Mouse (Mus musculus) CD4-positive helper T cell, adult 2 months (primary cell): ENCODE results near the gene Ate1.
"Not testable (repeated sequence)": the region's sequence is repeated elsewhere in the genome, so short reads cannot be mapped to it uniquely, and the experiment has no call there.

Experiments
- DNase-seq: peaks from one replicate; pipeline ENCODE4 v3.0.0-alpha.2; 2012; ENCODE audit warnings: low read depth, missing footprints, low spot score

The Ate1 gene

DNA sequence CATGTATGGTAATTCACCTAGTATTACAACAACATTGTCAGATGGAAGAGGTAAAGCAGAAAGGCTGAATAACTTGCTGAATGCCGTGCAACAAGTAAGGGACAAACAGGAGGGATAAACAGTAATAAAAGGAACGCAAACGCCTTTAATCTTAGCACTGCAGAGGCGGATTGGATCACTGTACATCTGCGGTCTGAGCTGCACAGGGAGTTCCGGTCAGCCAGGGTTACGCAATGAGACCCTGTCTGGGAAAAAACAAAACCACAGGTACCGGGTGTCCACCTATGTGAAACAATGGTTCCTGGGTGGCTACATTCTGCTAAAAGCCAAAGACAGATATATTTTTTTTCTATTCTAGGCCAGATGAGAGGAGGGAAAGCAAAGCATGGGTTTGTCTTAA lies 3.3 kb upstream of the Ate1 start:
- DNase-seq: no peak

DNA sequence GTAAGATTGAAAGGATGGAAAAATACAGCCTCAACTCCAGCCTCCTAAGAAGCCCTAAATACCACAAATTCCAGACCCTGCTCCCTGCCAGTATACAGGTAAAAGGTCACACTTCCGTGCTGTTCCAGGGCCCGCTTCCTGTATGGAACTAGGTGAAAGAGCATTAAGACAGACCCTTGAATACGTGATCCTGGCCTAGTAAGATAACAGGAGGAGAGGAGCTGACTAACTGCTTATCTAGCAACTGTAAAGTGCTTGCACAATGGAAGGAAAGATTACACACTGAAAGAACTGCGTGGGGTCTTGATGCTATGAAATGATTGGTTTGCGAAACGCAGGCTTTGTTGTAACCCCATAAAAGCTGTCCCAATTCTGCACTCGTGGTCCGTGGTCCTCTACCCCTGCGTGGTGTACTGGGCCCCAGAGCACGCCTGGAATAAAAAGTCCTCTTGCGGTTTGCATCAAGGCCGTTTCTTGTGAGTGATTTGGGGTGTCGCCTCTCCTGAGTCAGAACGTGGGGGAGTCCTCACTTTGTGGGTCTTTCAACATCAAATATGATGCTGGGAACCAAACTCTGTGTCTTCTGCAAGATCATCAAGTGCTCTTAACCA lies 748 bp upstream of the Ate1 start:
- DNase-seq: no peak

- DNase-seq: peak; percentile 96
Measured at GRCm38 (mm10) chr7:130519096-130520048, 797 bp downstream of the Ate1 start.

DNA sequence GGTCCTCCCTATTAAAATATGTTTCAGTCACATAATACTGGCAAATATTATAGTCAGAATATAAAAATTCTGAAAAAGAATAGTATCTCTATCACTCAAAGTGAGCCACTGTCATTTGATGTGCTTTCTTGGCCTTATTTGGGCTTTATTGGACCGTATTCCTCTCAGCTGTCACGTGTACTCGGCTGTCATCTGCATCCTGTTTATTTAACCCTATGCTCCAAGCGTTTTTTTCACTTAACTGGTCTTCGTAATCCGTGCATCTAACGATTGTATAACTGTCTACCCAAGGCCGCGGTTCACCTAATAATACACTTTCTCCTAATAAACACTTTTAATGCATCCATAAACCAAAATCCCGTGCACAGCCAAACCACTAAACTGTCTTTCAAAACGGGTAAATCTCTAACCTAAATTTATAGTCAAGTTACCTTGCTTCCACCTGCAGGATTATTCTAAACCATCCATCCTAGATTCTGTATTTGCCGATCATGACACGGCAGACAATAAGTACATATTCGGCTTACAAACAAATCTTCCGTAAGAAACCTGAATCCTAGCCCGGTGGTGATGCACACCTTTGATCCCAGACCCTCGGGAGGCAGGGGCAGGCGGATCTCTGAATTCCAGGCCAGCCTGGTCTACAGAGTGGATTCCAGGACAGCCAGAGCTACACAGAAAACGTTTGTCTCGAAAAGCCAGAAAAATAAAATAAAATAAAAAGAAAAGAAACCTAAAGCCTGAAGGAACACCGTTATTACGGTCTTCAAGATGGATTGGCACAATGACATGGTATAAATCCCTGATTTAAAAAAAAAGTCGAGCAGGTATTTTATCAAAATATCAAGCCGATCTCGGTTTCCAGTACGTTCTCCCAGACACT lies 1.7 kb downstream of the Ate1 start:
- peak; percentile 23 for DNase-seq

DNA sequence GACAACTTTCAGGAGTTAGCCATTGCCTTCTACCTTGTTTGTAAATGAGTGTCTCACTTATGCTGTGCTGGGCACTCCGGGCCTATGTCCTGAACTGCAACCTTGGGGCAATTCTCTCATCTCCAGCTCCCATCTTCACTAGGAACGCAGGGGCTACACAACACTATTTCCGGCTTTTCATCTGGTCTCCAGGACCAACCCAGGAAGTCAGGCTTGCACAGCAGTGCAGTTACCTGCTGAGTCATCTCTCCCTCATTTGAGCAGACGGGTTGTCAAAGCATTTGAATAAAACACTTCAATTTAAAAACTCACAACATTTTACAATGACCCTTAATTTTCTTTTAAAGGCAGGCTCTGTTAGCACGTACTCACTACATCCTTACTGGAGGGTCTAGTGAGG lies 9.9 kb downstream of the Ate1 start:
- DNase-seq: no peak

- DNase-seq: no peak
Measured at GRCm38 (mm10) chr7:130503006-130503405, 17.2 kb downstream of the Ate1 start.

- DNase-seq: no peak
Measured at GRCm38 (mm10) chr7:130501499-130501898, 18.7 kb downstream of the Ate1 start.

DNA sequence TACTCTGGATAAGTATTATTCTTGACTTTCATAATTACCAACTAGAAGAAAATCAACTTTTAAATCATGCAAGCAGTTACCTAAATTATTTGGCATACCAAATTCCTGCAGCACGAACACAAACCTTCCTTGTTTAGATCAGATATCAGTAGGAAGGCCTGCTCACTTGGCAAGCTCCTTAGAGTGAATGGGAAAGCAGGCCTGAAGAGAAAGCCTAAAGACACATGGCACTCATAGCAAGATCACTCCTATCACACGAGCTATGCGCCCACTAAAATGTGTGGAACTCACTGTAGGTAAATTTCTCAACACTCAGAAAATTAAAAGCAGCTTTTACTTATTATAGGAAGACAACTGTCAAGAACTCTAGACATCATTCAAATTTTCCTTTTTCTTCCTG lies 26.8 kb downstream of the Ate1 start:
- no peak for DNase-seq

- DNase-seq: no peak
Measured at GRCm38 (mm10) chr7:130492026-130492425, 28.1 kb downstream of the Ate1 start.

- not testable (repeated sequence) for DNase-seq
Measured at GRCm38 (mm10) chr7:130479003-130479402, 41.2 kb downstream of the Ate1 start.

- DNase-seq: peak; percentile 30
Measured at GRCm38 (mm10) chr7:130475970-130476369, 44.2 kb downstream of the Ate1 start.

DNA sequence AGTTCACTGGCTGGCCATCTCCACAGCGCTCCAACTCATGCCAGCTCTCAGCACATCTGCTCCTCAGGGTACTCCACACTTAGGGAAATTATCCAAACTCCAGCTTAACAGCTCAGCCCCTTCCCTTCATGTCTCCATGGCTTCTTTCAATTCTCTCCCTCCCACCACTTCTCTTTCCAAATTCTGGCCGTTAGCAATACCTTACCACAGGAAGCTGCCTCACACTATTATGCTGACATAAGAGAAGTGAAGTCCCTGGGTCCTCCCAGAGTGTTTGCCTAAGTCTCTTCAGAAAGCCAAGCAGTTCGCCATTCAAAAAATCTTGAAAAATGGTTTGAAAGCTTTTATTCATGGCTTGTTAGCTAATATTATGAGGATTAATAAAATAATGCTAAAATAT lies 46.3 kb downstream of the Ate1 start:
- no peak for DNase-seq

- DNase-seq: no peak
Measured at GRCm38 (mm10) chr7:130472683-130473082, 47.5 kb downstream of the Ate1 start.

DNA sequence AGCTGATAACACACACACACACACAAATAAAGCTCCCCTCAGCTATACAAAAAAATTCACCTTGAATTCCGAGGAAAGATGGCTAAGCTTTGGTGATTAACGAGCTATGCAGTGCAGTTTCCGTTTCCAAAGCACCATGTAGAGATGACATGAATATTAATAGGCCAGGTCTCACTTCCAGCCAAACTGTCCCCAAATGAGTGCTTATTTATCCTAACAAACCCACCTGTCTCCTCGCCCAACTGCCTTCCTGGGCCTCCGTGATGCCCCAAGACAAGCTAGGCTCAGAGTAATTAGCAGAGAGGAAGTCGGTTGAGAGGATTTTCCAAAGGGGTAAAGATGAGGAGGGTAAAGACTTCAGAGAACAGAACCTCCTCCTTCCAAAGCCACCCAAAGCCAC lies 49.1 kb downstream of the Ate1 start:
- DNase-seq: no peak

DNA sequence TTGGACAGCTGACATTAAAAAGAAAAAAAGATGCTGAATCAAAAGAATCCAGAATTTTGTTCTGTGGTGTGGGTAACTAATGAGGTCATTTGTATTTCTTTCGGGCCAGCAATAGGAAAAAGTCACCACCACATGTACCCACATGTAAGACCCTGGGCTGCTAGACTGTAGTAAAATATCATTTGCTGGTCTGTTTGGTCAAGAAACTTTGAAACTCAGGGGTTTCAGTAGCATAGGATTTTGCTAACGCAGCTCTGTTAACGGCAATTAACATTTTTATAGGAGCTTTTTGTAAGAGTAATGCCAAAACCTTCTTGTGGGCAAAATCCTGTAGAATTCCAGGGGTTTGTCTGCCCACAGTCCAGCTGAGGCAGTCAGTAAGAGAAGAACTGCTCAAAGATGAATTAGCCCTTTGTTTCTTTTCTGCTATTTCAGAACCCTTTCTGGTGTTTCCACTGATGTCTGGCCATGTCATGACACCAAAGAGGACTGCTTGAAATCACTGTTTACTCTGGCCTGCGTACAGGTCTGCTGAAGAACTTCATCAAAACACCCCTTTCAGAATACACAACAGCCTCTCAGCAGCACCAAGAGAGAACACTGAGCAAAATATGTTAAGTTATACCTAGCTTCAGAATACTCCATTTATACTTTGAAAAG lies 64.5 kb downstream of the Ate1 start:
- DNase-seq: no peak

GRCm38 (mm10) chr7:130454226-130454625 lies 65.9 kb downstream of the Ate1 start:
- no peak for DNase-seq

DNA sequence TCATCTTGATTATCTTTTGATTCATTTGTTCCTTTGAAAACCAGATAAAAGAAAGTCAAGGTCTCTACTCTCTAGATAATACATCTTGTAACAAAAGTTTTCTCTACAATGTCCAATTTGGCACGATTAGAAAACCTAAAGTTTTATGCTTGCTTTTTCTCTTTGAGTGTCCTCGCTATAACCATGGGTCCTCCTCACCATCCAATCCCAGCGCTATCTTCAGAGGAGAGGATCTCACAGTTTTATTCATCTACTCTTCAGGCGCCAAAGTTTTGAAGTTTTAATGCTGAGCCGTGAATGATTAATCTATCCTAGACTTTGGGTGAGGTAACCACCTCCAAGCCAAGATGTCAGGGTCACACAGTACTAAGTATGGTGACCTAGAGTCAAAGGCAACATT lies 84.4 kb downstream of the Ate1 start:
- no peak for DNase-seq

DNA sequence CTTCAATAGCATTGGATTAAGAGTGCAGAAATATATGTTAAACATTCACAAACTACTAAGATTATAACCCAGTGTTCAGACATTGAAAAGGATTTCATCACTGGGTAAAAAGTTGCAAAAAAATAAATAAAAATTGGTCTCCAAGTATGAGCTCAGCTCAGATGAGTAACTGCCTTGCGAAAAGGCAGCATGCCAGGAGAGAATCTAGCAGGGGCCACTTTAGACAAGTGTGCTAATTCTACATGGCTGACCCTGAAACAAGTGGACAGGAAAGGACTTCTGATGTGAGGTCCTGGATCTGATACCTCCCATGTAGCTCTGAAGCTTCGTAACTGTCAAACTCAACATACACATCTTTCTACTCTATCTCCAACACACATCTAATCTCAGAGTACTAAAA lies 88.0 kb downstream of the Ate1 start:
- no peak for DNase-seq

GRCm38 (mm10) chr7:130426586-130426985 lies 93.6 kb downstream of the Ate1 start:
- no peak for DNase-seq

GRCm38 (mm10) chr7:130425991-130426390 lies 94.2 kb downstream of the Ate1 start:
- DNase-seq: no peak

DNA sequence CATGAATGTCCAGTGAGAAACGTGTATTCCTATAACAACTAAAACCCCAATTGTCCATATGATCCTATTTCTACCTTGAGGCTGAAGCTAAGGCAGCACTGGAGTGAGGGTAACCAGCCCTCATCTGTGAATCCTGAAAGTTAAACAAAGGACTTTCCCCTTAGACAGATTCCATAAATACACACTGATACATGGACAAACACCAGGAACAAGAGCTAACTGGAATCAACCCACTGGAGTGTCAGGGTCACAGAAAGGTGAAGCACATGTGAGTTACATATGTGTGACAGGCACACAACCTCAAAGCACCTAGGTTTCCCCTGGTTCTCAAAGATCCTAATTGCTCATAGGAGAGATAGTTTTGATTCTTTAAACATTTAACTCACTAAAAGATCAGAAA lies 100.2 kb downstream of the Ate1 start:
- DNase-seq: no peak

DNA sequence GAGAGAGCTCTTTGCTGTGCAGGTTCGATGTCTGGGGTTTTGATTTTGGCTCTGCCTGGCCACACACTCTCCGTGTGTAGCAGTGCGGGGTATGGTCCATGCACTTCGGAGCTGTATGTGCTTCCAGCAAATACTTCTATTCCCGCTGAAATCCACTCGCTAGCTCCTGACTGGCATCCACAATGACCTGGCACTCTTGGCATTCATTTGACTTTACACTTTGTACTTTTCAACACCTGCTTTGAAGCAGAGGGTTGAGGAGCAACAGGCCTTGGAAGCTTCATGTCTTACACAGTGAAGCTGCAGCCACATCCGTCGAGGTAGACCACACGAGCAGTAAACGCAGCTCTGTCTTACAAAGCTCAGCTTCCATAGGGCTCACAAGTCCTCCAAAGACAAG lies 112.5 kb downstream of the Ate1 start:
- no peak for DNase-seq
